Mouse (Mus musculus): Measurements from ENCODE around the gene Lrmda.

GRCm38 (mm10) chr14:22668711-22669110 lies 649.2 kb downstream of the Lrmda start:
- TF ChIP-seq CHD1 (IDR thresholded peaks at IDR 0.05; ENCODE audit: low read depth, low read length): no peak
- no peak for TF ChIP-seq POLR2A (IDR thresholded peaks at IDR 0.05; ENCODE audit: control insufficient read depth in 1 of 2, insufficient read depth in 1 of 2, low read depth in 1 of 2, low read length in 2 of 2, poor library complexity in 1 of 2)
- no peak for TF ChIP-seq ELF1 (IDR thresholded peaks at IDR 0.05; ENCODE audit: low read depth, low read length)
- no peak for TF ChIP-seq RCOR1 (IDR thresholded peaks at IDR 0.05; ENCODE audit: low read depth, low read length)
- TF ChIP-seq TBP (IDR thresholded peaks at IDR 0.05; ENCODE audit: low read depth, low read length): no peak
- no peak for TF ChIP-seq ZNF384 (IDR thresholded peaks at IDR 0.05; ENCODE audit: low read depth, low read length)
- no peak for TF ChIP-seq ZC3H11A (IDR thresholded peaks at IDR 0.05; ENCODE audit: low read depth, low read length)
- no peak for TF ChIP-seq EP300 (IDR thresholded peaks at IDR 0.05; ENCODE audit: low read depth in 1 of 2, low read length in 2 of 2)
- no peak for TF ChIP-seq NRF1 (IDR thresholded peaks at IDR 0.05; ENCODE audit: insufficient read depth, low read depth, low read length, poor library complexity, severe bottlenecking)
- no peak for TF ChIP-seq CTCF (IDR thresholded peaks at IDR 0.05 in 2 of 3, conservative IDR thresholded peaks at IDR 0.05 in 1 of 3; ENCODE audit: control insufficient read depth in 1 of 3, insufficient read depth in 1 of 3, low read depth in 2 of 3, low read length in 3 of 3, poor library complexity in 1 of 3, severe bottlenecking in 1 of 3)
- TF ChIP-seq POLR2AphosphoS5 (IDR thresholded peaks at IDR 0.05; ENCODE audit: borderline replicate concordance, low read depth, low read length): no peak
- no peak for TF ChIP-seq MAZ (IDR thresholded peaks at IDR 0.05; ENCODE audit: low read depth, low read length)
- no peak for TF ChIP-seq ETS1 (IDR thresholded peaks at IDR 0.05; ENCODE audit: low read depth, low read length)
